Mouse (Mus musculus): ENCODE results near the gene Ptrh1. TPM values are rescaled to one million over a fixed set of nuclear protein-coding genes. Genes with fewer than 3 reads are reported as not detected.

Gene Ptrh1
- polyA plus RNA-seq, 1 experiment from 2014 or later, result 3.9 TPM

GRCm38 (mm10) chr2:32808816-32809566 is 33.4 kb downstream of the Ptrh1 start:
- no peak overlapping the region for H3K4me3 ChIP-seq (replicated peaks; ENCODE audit: low read length)
- no peaks in the 10 kb centered on the region for H3K27me3 ChIP-seq (ENCODE audit: control insufficient read depth, insufficient read depth, low read length)
- WGBS, result 83% methylated on average over 14 of the region's 14 CpGs
- peak; percentile 29; the same call in 1 of the 2 replicates for ATAC-seq (ENCODE audit: insufficient read depth, low FRiP score)
- H3K36me3 ChIP-seq (ENCODE audit: control insufficient read depth, insufficient read depth, low read length), result 0 out of 2 replicates have a peak, but pooled peaks cover 3% of the 10 kb centered on the region
- H3K9me3 ChIP-seq (replicated peaks; ENCODE audit: control insufficient read depth, low read length), result no peaks in the 10 kb centered on the region
- no peak overlapping the region for H3K4me2 ChIP-seq (ENCODE audit: low read depth, low read length)
- no peak overlapping the region for H3K9ac ChIP-seq (ENCODE audit: low read length)
- H3K27ac ChIP-seq (ENCODE audit: low read length), result no peak overlapping the region
- no peaks in the 10 kb centered on the region for H3K4me1 ChIP-seq (ENCODE audit: control insufficient read depth, insufficient read depth, low read length)

DNA sequence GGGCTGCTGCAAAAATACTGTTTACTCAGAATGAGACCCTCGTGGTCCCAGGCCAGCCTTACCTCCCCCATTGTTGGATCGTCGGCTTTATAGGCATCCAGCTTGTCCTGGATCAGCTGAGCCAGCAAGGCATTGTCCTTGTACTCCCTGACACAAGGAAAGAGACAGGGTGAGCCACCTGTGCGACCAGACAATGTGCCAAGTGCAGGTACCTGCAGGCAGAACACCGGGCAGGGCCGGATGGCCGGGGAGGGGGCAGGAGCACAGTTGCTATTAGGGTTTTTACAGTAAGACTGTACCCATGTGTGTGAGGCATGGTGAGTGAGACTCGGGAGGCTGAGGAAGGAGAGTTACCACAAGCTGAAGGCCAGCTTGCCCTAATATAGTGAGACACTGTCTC is 36.4 kb downstream of the Ptrh1 start:
- Histone ChIP-seq H3K36me3 (ENCODE audit: control insufficient read depth, insufficient read depth, low read length) (no peaks in the 10 kb centered on the region), H3K27me3 (ENCODE audit: control insufficient read depth, insufficient read depth, low read length) (no peaks in the 10 kb centered on the region), H3K4me1 (ENCODE audit: control insufficient read depth, insufficient read depth, low read length) (no peaks in the 10 kb centered on the region), H3K9ac (ENCODE audit: low read length) (no peak overlapping the region), H3K27ac (ENCODE audit: low read length) (no peak overlapping the region), H3K4me3 (replicated peaks; ENCODE audit: low read length) (no peak overlapping the region), H3K9me3 (replicated peaks; ENCODE audit: control insufficient read depth, low read length) (no peaks in the 10 kb centered on the region), H3K4me2 (ENCODE audit: low read depth, low read length) (no peak overlapping the region)
- ATAC-seq (ENCODE audit: insufficient read depth, low FRiP score), result no peak
- WGBS, result 74% methylated on average over 8 of the region's 8 CpGs

GRCm38 (mm10) chr2:32816497-32816896 is 40.9 kb downstream of the Ptrh1 start:
- no peak overlapping the region for H3K4me2 ChIP-seq (ENCODE audit: low read depth, low read length)
- H3K27ac ChIP-seq (ENCODE audit: low read length), result no peak overlapping the region
- H3K36me3 ChIP-seq (ENCODE audit: control insufficient read depth, insufficient read depth, low read length), result no peaks in the 10 kb centered on the region
- no peaks in the 10 kb centered on the region for H3K27me3 ChIP-seq (ENCODE audit: control insufficient read depth, insufficient read depth, low read length)
- no peak overlapping the region for H3K4me3 ChIP-seq (replicated peaks; ENCODE audit: low read length)
- no peak overlapping the region for H3K9ac ChIP-seq (ENCODE audit: low read length)
- H3K9me3 ChIP-seq (replicated peaks; ENCODE audit: control insufficient read depth, low read length), result no peaks in the 10 kb centered on the region
- no peak for ATAC-seq (ENCODE audit: insufficient read depth, low FRiP score)
- no peaks in the 10 kb centered on the region for H3K4me1 ChIP-seq (ENCODE audit: control insufficient read depth, insufficient read depth, low read length)
- WGBS, result 90% methylated on average over 2 of the region's 2 CpGs

DNA sequence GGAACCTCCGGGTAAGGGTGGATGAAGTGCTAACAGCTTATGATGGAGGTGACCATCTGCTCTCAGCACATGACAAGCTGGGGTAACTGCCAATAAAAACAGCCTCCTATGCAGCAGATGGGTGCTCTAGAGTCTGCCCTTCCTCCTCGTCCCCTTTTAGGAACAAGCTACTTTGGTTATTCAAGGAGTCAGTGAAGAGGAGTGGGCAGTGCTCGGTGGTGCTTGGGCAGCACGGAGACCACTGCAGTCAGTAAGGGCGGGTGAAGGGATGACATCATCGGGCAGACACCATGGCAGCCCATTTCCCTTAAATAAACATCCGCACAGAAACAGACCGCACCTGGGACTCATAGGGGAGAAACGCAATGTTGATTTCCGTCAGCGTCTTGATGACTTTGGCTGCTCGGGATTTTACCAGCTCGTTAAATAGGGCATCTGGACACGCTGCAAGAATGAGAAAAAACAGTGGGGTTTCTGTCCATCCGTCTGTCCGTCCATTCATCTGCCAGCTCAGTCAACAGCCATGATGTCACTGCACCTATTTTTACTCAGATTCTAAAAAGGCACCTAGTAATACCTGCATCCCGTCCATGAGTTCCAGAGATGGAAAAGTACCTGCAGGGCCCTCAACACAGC is 41.5 kb downstream of the Ptrh1 start:
- ATAC-seq (ENCODE audit: insufficient read depth, low FRiP score), result 0 out of 2 replicates have a peak, but pooled peaks have one; percentile 37
- H3K9me3 ChIP-seq (replicated peaks; ENCODE audit: control insufficient read depth, low read length), result no peaks in the 10 kb centered on the region
- H3K4me3 ChIP-seq (replicated peaks; ENCODE audit: low read length), result no peak overlapping the region
- no peak overlapping the region for H3K4me2 ChIP-seq (ENCODE audit: low read depth, low read length)
- H3K9ac ChIP-seq (ENCODE audit: low read length), result no peak overlapping the region
- 33% methylated on average over 17 of the region's 17 CpGs for WGBS
- H3K27ac ChIP-seq (ENCODE audit: low read length), result no peak overlapping the region
- no peaks in the 10 kb centered on the region for H3K4me1 ChIP-seq (ENCODE audit: control insufficient read depth, insufficient read depth, low read length)
- H3K36me3 ChIP-seq (ENCODE audit: control insufficient read depth, insufficient read depth, low read length), result no peaks in the 10 kb centered on the region
- no peaks in the 10 kb centered on the region for H3K27me3 ChIP-seq (ENCODE audit: control insufficient read depth, insufficient read depth, low read length)

GRCm38 (mm10) chr2:32817589-32817988 is 42.0 kb downstream of the Ptrh1 start:
- Histone ChIP-seq H3K4me3 (replicated peaks; ENCODE audit: low read length) (no peak overlapping the region), H3K9me3 (replicated peaks; ENCODE audit: control insufficient read depth, low read length) (no peaks in the 10 kb centered on the region), H3K4me1 (ENCODE audit: control insufficient read depth, insufficient read depth, low read length) (no peaks in the 10 kb centered on the region), H3K9ac (ENCODE audit: low read length) (no peak overlapping the region), H3K36me3 (ENCODE audit: control insufficient read depth, insufficient read depth, low read length) (no peaks in the 10 kb centered on the region), H3K27me3 (ENCODE audit: control insufficient read depth, insufficient read depth, low read length) (no peaks in the 10 kb centered on the region), H3K27ac (ENCODE audit: low read length) (no peak overlapping the region), H3K4me2 (ENCODE audit: low read depth, low read length) (no peak overlapping the region)
- ATAC-seq (ENCODE audit: insufficient read depth, low FRiP score), result no peak
- 70% methylated on average over 7 of the region's 7 CpGs for WGBS

DNA sequence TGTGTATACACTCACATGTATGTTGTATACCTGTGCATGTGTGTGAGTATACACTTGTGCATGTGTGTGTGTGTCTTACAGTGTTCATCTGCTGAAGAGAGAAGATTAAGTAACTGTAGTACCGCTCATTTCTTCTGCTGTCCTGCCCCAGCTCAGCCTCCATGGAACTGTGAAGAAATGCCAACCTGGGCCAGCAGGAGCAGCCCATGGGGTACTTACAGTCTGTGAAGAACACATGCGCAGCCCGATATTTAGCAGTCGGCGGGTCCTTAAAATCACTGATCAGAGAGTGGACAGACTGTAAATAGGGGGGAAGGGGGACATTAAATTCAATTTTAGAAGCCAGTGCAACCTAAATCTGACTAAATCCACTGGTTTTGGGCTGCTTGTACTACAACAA is 42.6 kb downstream of the Ptrh1 start:
- Histone ChIP-seq H3K4me1 (ENCODE audit: control insufficient read depth, insufficient read depth, low read length) (no peaks in the 10 kb centered on the region), H3K9ac (ENCODE audit: low read length) (no peak overlapping the region), H3K27ac (ENCODE audit: low read length) (no peak overlapping the region), H3K4me2 (ENCODE audit: low read depth, low read length) (no peak overlapping the region), H3K4me3 (replicated peaks; ENCODE audit: low read length) (no peak overlapping the region), H3K9me3 (replicated peaks; ENCODE audit: control insufficient read depth, low read length) (no peaks in the 10 kb centered on the region), H3K27me3 (ENCODE audit: control insufficient read depth, insufficient read depth, low read length) (no peaks in the 10 kb centered on the region), H3K36me3 (ENCODE audit: control insufficient read depth, insufficient read depth, low read length) (no peaks in the 10 kb centered on the region)
- WGBS, result 93% methylated on average over 5 of the region's 5 CpGs
- ATAC-seq (ENCODE audit: insufficient read depth, low FRiP score), result no peak

GRCm38 (mm10) chr2:32821041-32821802 is 45.6 kb downstream of the Ptrh1 start:
- Histone ChIP-seq H3K9me3 (replicated peaks; ENCODE audit: control insufficient read depth, low read length) (no peaks in the 10 kb centered on the region), H3K36me3 (ENCODE audit: control insufficient read depth, insufficient read depth, low read length) (no peaks in the 10 kb centered on the region), H3K4me1 (ENCODE audit: control insufficient read depth, insufficient read depth, low read length) (peaks cover 10% of the 10 kb centered on the region), H3K27me3 (ENCODE audit: control insufficient read depth, insufficient read depth, low read length) (no peaks in the 10 kb centered on the region), H3K4me2 (ENCODE audit: low read depth, low read length) (no peak overlapping the region), H3K9ac (ENCODE audit: low read length) (no peak overlapping the region), H3K4me3 (replicated peaks; ENCODE audit: low read length) (no peak overlapping the region), H3K27ac (ENCODE audit: low read length) (no peak overlapping the region)
- no peak for ATAC-seq (ENCODE audit: insufficient read depth, low FRiP score)
- 61% methylated on average over 11 of the region's 11 CpGs for WGBS

DNA sequence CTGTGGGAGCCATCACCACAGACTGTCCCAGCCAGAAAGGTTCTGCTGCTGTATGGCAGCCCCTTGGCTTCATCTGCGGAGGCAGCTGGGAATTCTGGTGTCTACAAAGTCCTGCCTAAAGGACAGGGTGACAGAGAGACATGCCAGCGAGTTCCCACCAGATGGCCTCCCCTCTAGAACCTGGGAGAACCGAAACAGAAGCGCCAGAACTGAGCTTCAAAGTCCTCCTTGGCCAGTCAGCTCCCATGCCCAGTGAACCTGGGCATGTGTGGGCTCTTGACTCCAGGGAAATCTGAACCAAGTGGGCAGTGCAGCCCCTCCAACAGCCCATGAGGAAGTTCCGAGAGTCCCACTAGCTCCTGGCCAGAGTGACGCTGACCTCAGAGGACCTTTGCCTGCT is 47.1 kb downstream of the Ptrh1 start:
- no peaks in the 10 kb centered on the region for H3K36me3 ChIP-seq (ENCODE audit: control insufficient read depth, insufficient read depth, low read length)
- H3K9me3 ChIP-seq (replicated peaks; ENCODE audit: control insufficient read depth, low read length), result no peaks in the 10 kb centered on the region
- no peak for ATAC-seq (ENCODE audit: insufficient read depth, low FRiP score)
- 87% methylated on average over 6 of the region's 6 CpGs for WGBS
- H3K4me1 ChIP-seq (ENCODE audit: control insufficient read depth, insufficient read depth, low read length), result peaks cover 10% of the 10 kb centered on the region
- no peak overlapping the region for H3K27ac ChIP-seq (ENCODE audit: low read length)
- H3K4me2 ChIP-seq (ENCODE audit: low read depth, low read length), result no peak overlapping the region
- H3K9ac ChIP-seq (ENCODE audit: low read length), result no peak overlapping the region
- H3K4me3 ChIP-seq (replicated peaks; ENCODE audit: low read length), result no peak overlapping the region
- no peaks in the 10 kb centered on the region for H3K27me3 ChIP-seq (ENCODE audit: control insufficient read depth, insufficient read depth, low read length)

GRCm38 (mm10) chr2:32823153-32823552 is 47.6 kb downstream of the Ptrh1 start:
- Histone ChIP-seq H3K4me1 (ENCODE audit: control insufficient read depth, insufficient read depth, low read length) (peaks cover 10% of the 10 kb centered on the region), H3K36me3 (ENCODE audit: control insufficient read depth, insufficient read depth, low read length) (no peaks in the 10 kb centered on the region), H3K4me3 (replicated peaks; ENCODE audit: low read length) (no peak overlapping the region), H3K27me3 (ENCODE audit: control insufficient read depth, insufficient read depth, low read length) (no peaks in the 10 kb centered on the region), H3K9ac (ENCODE audit: low read length) (no peak overlapping the region), H3K27ac (ENCODE audit: low read length) (no peak overlapping the region), H3K4me2 (ENCODE audit: low read depth, low read length) (no peak overlapping the region), H3K9me3 (replicated peaks; ENCODE audit: control insufficient read depth, low read length) (no peaks in the 10 kb centered on the region)
- 39% methylated on average over 11 of the region's 11 CpGs for WGBS
- ATAC-seq (ENCODE audit: insufficient read depth, low FRiP score), result no peak

All from stomach, embryonic 16.5 days (tissue).